Mouse (Mus musculus) liver, embryonic 12.5 days (tissue): ENCODE measurements around the gene Olfr791. TPM values are rescaled to one million over a fixed set of nuclear protein-coding genes. Genes with fewer than 3 reads are reported as not detected.

Experiments used
- ATAC-seq: fragments of 200-750 bp; cut with Nextera tagmentation; 2 replicates; pipeline ENCODE4 v1.8.0; 2017; ENCODE audit warnings: moderate number of reproducible peaks, mild to moderate bottlenecking, moderate library complexity
- H3K27ac ChIP-seq: fragments of 300-500 bp; sonication (generic); 2 replicates; pipeline ENCODE4 v1.5.1; 2016; ENCODE audit warnings: mild to moderate bottlenecking
- H3K27me3 ChIP-seq: fragments of 300-500 bp; sonication (generic); replicated peaks from 2 replicates; pipeline ENCODE4 v1.6.1; 2016; ENCODE audit warnings: mild to moderate bottlenecking, moderate library complexity
- H3K36me3 ChIP-seq: fragments of 300-500 bp; sonication (generic); 2 replicates; pipeline ENCODE4 v1.6.1; 2016; ENCODE audit warnings: mild to moderate bottlenecking, moderate library complexity
- H3K4me1 ChIP-seq: fragments of 300-500 bp; sonication (generic); 2 replicates; pipeline ENCODE4 v1.6.1; 2016
- H3K4me2 ChIP-seq: fragments of 300-500 bp; sonication (generic); 2 replicates; pipeline ENCODE4 v1.6.1; 2016; ENCODE audit warnings: mild to moderate bottlenecking, moderate library complexity
- H3K4me3 ChIP-seq: fragments of 300-500 bp; sonication (generic); 2 replicates; pipeline ENCODE4 v1.5.1; 2016; ENCODE audit warnings: mild to moderate bottlenecking, moderate library complexity
- H3K9ac ChIP-seq: fragments of 300-500 bp; sonication (generic); 2 replicates; pipeline ENCODE4 v1.6.1; 2016; ENCODE audit warnings: mild to moderate bottlenecking, moderate library complexity
- H3K9me3 ChIP-seq: fragments of 300-500 bp; sonication (generic); replicated peaks from 2 replicates; pipeline ENCODE4 v1.6.1; 2016; ENCODE audit warnings: mild to moderate bottlenecking, moderate library complexity
- WGBS: fragments of 180-500 bp; shearing (Covaris S2); methylation state at CpG from one replicate; pipeline ENCODE4 v1.1.7; 2016; ENCODE audit not compliant: insufficient replicate concordance; 5-methylcytosine and 5-hydroxymethylcytosine counted together
- polyA plus RNA-seq: library from polyadenylated mRNA; unstranded; fragments of >200 nt; fragmentation: Nextera tagmentation; extraction: Ambion mirVana; gene quantifications from 2 replicates; pipeline ENCODE4 v1.2.1, GENCODE M21; 2016

The Olfr791 gene
- polyA plus RNA-seq: not detected in 2 replicates

GRCm38 (mm10) chr10:129521492-129521891 lies at the start of gene Olfr791:
Gene Olfr791 (plus strand): TSS chr10:129521792.
- ATAC-seq: no peak
- no peak within 1 kb of the TSS for H3K4me2 ChIP-seq
- H3K27ac ChIP-seq: no peak within 1 kb of the TSS
- H3K4me3 ChIP-seq: no peak within 1 kb of the TSS
- H3K9ac ChIP-seq: no peak within 1 kb of the TSS
- WGBS: 44% methylated on average over 3 of the region's 3 CpGs
- H3K4me1 ChIP-seq: no peaks in the 10 kb centered on the region
- no peaks in the 10 kb centered on the region for H3K9me3 ChIP-seq
- no peaks in the 10 kb centered on the region for H3K36me3 ChIP-seq
- no peaks in the 10 kb centered on the region for H3K27me3 ChIP-seq

DNA sequence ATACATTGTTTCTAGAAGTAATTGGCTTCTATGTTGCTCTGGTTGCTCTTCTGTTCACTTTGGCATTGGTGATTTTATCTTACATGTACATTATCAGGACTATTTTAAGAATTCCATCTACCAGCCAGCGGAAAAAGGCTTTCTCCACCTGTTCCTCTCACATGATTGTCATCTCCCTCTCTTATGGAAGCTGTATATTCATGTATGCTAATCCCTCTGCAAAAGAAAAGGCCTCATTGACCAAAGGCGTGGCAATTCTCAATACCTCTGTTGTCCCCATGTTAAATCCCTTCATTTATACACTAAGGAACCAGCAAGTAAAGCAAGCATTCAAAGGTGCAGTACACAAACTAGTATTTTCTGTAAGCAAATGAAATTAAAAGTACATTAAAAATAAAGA lies 48.3 kb upstream of the Olfr791 start:
- Histone ChIP-seq H3K27ac (no peak overlapping the region), H3K9ac (no peak overlapping the region), H3K27me3 (no peaks in the 10 kb centered on the region), H3K36me3 (no peaks in the 10 kb centered on the region), H3K4me1 (no peaks in the 10 kb centered on the region), H3K4me3 (no peak overlapping the region), H3K4me2 (no peak overlapping the region), H3K9me3 (no peaks in the 10 kb centered on the region)
- 47% methylated on average over 2 of the region's 2 CpGs for WGBS
- no peak for ATAC-seq

- H3K4me1 ChIP-seq: no peaks in the 10 kb centered on the region
- H3K4me3 ChIP-seq: no peak overlapping the region
- H3K36me3 ChIP-seq: no peaks in the 10 kb centered on the region
- no peak overlapping the region for H3K4me2 ChIP-seq
- no peak overlapping the region for H3K9ac ChIP-seq
- no peak for ATAC-seq
- no peaks in the 10 kb centered on the region for H3K9me3 ChIP-seq
- no peak overlapping the region for H3K27ac ChIP-seq
- no peaks in the 10 kb centered on the region for H3K27me3 ChIP-seq
These were observed 47.9 kb upstream of the Olfr791 start for GRCm38 (mm10) chr10:129473723-129474122.

DNA sequence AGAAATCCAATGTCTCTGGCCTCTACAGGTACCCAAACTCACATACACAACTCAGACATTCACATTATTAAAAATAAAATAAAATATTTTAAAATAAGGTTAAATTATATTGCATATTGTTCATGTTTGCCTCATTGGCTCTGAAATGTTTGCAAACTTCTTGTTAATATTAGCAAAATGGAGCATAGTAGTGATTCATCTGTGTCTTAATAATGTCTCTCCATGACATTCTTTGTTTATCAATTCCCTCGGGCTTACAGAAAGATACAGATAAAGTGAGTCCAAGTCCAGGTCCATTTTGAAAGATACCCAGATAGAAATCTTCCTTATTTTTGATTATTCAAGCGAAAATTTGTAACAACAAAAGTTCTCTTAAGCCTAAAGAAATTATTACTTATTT lies 37.1 kb upstream of the Olfr791 start, which contains the start of gene Olfr789:
TSS of gene Olfr789 (plus strand) at position 301 of the 400 bp plus-strand sequence.
- no peak for ATAC-seq
- H3K4me3 ChIP-seq: no peak within 1 kb of the TSS
- 37% methylated on average over 2 of the region's 2 CpGs for WGBS
- H3K27me3 ChIP-seq: no peaks in the 10 kb centered on the region
- no peak within 1 kb of the TSS for H3K4me2 ChIP-seq
- H3K9me3 ChIP-seq: no peaks in the 10 kb centered on the region
- H3K27ac ChIP-seq: no peak within 1 kb of the TSS
- H3K36me3 ChIP-seq: no peaks in the 10 kb centered on the region
- no peak within 1 kb of the TSS for H3K9ac ChIP-seq
- no peaks in the 10 kb centered on the region for H3K4me1 ChIP-seq

- Histone ChIP-seq H3K4me1 (no peaks in the 10 kb centered on the region), H3K4me3 (no peak overlapping the region), H3K27ac (no peak overlapping the region), H3K9me3 (no peaks in the 10 kb centered on the region), H3K4me2 (no peak overlapping the region), H3K36me3 (no peaks in the 10 kb centered on the region), H3K9ac (no peak overlapping the region), H3K27me3 (no peaks in the 10 kb centered on the region)
- WGBS: 55% methylated on average over 2 of the region's 2 CpGs
- no peak for ATAC-seq
These were observed 31.5 kb upstream of the Olfr791 start for GRCm38 (mm10) chr10:129490101-129490500.

GRCm38 (mm10) chr10:129498192-129498591 lies 23.4 kb upstream of the Olfr791 start, which contains the start of gene Olfr790:
Gene Olfr790 (plus strand): TSS chr10:129498492.
- Histone ChIP-seq H3K9me3 (no peaks in the 10 kb centered on the region), H3K27me3 (no peaks in the 10 kb centered on the region), H3K4me1 (no peaks in the 10 kb centered on the region), H3K4me2 (no peak within 1 kb of the TSS), H3K4me3 (no peak within 1 kb of the TSS), H3K36me3 (no peaks in the 10 kb centered on the region), H3K9ac (no peak within 1 kb of the TSS), H3K27ac (no peak within 1 kb of the TSS)
- ATAC-seq: no peak

- ATAC-seq: no peak
- H3K27ac ChIP-seq: no peak within 1 kb of the TSS
- WGBS: 64% methylated on average over 1 of the region's 1 CpGs
These were observed 17.3 kb downstream of the Olfr791 start, which contains the start of gene Olfr792 for GRCm38 (mm10) chr10:129538862-129539261. Gene Olfr792 (plus strand): TSS chr10:129539162.

DNA sequence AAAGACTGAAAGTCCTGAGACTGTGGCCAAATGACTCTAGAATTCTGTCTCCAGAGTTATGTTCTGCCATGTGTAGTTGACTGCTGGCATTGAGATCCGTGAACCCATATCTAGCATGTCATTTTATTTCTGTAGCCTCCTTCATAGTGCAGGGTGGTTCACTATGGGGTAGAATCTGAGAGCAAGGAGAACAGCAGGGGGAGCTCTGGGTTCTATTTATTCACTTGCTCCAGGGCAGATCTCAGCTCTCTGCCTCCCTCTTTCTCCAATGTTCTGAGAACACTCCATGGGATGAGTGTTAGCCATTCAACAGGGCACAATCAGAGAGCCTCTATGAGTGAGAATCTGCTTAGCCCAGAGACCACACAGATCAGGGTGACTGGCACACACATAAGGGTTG lies 27.8 kb downstream of the Olfr791 start:
- H3K4me3 ChIP-seq: no peak overlapping the region
- H3K4me1 ChIP-seq: no peaks in the 10 kb centered on the region
- no peaks in the 10 kb centered on the region for H3K27me3 ChIP-seq
- H3K9me3 ChIP-seq: peaks cover 4% of the 10 kb centered on the region; the same call in 1 of the 2 replicates
- H3K4me2 ChIP-seq: no peak overlapping the region
- no peak for ATAC-seq
- no peak overlapping the region for H3K27ac ChIP-seq
- no peak overlapping the region for H3K9ac ChIP-seq
- WGBS: 55% methylated on average over 1 of the region's 1 CpGs
- H3K36me3 ChIP-seq: no peaks in the 10 kb centered on the region

More at GRCm38 (mm10) chr10:129538862-129539261, 17.3 kb downstream of the Olfr791 start, which contains the start of gene Olfr792:
- Histone ChIP-seq H3K4me1 (no peaks in the 10 kb centered on the region), H3K9ac (no peak within 1 kb of the TSS), H3K9me3 (0 out of 2 replicates have a peak, but pooled peaks cover 1% of the 10 kb centered on the region), H3K36me3 (no peaks in the 10 kb centered on the region), H3K27me3 (no peaks in the 10 kb centered on the region), H3K4me3 (no peak within 1 kb of the TSS), H3K4me2 (no peak within 1 kb of the TSS)

GRCm38 (mm10) chr10:129567355-129567754 lies 45.8 kb downstream of the Olfr791 start, which contains the start of gene Olfr794:
Gene Olfr794 (plus strand): TSS chr10:129567655.
- H3K36me3 ChIP-seq: no peaks in the 10 kb centered on the region
- H3K9me3 ChIP-seq: no peaks in the 10 kb centered on the region
- 54% methylated on average over 2 of the region's 2 CpGs for WGBS
- no peak within 1 kb of the TSS for H3K27ac ChIP-seq
- ATAC-seq: no peak
- H3K4me1 ChIP-seq: no peaks in the 10 kb centered on the region
- no peak within 1 kb of the TSS for H3K4me2 ChIP-seq
- no peak within 1 kb of the TSS for H3K9ac ChIP-seq
- no peaks in the 10 kb centered on the region for H3K27me3 ChIP-seq
- H3K4me3 ChIP-seq: no peak within 1 kb of the TSS

DNA sequence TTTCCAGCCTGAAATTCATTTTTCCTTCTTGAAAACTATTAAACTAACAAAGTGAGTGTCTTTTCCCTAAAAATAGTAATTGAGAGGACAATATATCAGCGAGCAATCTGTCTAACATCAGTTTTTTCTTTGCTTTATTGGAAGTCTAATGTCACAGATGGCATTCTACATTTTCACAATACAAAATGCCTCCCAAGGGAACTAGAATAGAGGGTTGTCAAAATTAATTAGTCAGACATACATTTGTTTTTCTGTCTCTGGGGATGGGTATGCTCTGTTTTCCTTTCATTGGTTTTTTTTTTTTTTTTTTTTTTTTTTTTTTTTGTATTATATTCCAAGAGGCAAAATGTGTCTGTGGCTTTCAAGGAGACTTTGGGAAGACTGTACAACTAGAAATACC lies 55.5 kb downstream of the Olfr791 start:
- no peak overlapping the region for H3K4me3 ChIP-seq
- no peak overlapping the region for H3K4me2 ChIP-seq
- H3K9me3 ChIP-seq: no peaks in the 10 kb centered on the region
- no peak for ATAC-seq
- no peak overlapping the region for H3K9ac ChIP-seq
- no peaks in the 10 kb centered on the region for H3K4me1 ChIP-seq
- no peaks in the 10 kb centered on the region for H3K36me3 ChIP-seq
- WGBS: 50% methylated on average over 1 of the region's 1 CpGs
- H3K27ac ChIP-seq: no peak overlapping the region
- H3K27me3 ChIP-seq: no peaks in the 10 kb centered on the region

Other genes starting within 250 kb of the Olfr791 start
- not detected in 2 replicates for gene Olfr780, start 203.7 kb upstream of the Olfr791 start, polyA plus RNA-seq
- not detected in 2 replicates for gene Olfr781, start 192.9 kb upstream of the Olfr791 start, polyA plus RNA-seq
- not detected in 2 replicates for gene Olfr782, start 172.9 kb upstream of the Olfr791 start, polyA plus RNA-seq
- gene Olfr784, start 137.7 kb upstream of the Olfr791 start, polyA plus RNA-seq: not detected in 2 replicates
- gene Olfr785, start 116.4 kb upstream of the Olfr791 start, polyA plus RNA-seq: not detected in 2 replicates
- not detected in 2 replicates for gene Olfr786, start 94.5 kb upstream of the Olfr791 start, polyA plus RNA-seq
- gene Olfr787, start 59.9 kb upstream of the Olfr791 start, polyA plus RNA-seq: not detected in 2 replicates
- gene Olfr788, start 50.8 kb upstream of the Olfr791 start, polyA plus RNA-seq: not detected in 2 replicates
- gene Olfr789, start 37.0 kb upstream of the Olfr791 start, polyA plus RNA-seq: not detected in 2 replicates
- not detected in 2 replicates for gene Olfr790, start 23.3 kb upstream of the Olfr791 start, polyA plus RNA-seq
- not detected in 2 replicates for gene Olfr792, start 17.4 kb downstream of the Olfr791 start, polyA plus RNA-seq
- not detected in 2 replicates for gene Olfr794, start 45.9 kb downstream of the Olfr791 start, polyA plus RNA-seq
- gene Olfr796, start 90.8 kb downstream of the Olfr791 start, polyA plus RNA-seq: not detected in 2 replicates
- gene Olfr798, start 106.1 kb downstream of the Olfr791 start, polyA plus RNA-seq: not detected in 2 replicates
- not detected in 2 replicates for gene Olfr799, start 115.7 kb downstream of the Olfr791 start, polyA plus RNA-seq
- gene Olfr800, start 135.9 kb downstream of the Olfr791 start, polyA plus RNA-seq: not detected in 2 replicates
- gene Olfr801, start 152.1 kb downstream of the Olfr791 start, polyA plus RNA-seq: not detected in 2 replicates
- not detected in 2 replicates for gene Olfr802, start 166.4 kb downstream of the Olfr791 start, polyA plus RNA-seq
- gene Olfr803, start 172.5 kb downstream of the Olfr791 start, polyA plus RNA-seq: not detected in 2 replicates
- gene Olfr804, start 181.4 kb downstream of the Olfr791 start, polyA plus RNA-seq: not detected in 2 replicates
- not detected in 2 replicates for gene Olfr805, start 207.6 kb downstream of the Olfr791 start, polyA plus RNA-seq
- not detected in 2 replicates for gene Olfr806, start 220.1 kb downstream of the Olfr791 start, polyA plus RNA-seq
- gene Olfr807, start 236.0 kb downstream of the Olfr791 start, polyA plus RNA-seq: not detected in 2 replicates
- not detected in 2 replicates for gene Olfr808, start 243.7 kb downstream of the Olfr791 start, polyA plus RNA-seq